Comparison of ENCODE assay signal across 20 mouse cellular contexts in the genomic region with DNA sequence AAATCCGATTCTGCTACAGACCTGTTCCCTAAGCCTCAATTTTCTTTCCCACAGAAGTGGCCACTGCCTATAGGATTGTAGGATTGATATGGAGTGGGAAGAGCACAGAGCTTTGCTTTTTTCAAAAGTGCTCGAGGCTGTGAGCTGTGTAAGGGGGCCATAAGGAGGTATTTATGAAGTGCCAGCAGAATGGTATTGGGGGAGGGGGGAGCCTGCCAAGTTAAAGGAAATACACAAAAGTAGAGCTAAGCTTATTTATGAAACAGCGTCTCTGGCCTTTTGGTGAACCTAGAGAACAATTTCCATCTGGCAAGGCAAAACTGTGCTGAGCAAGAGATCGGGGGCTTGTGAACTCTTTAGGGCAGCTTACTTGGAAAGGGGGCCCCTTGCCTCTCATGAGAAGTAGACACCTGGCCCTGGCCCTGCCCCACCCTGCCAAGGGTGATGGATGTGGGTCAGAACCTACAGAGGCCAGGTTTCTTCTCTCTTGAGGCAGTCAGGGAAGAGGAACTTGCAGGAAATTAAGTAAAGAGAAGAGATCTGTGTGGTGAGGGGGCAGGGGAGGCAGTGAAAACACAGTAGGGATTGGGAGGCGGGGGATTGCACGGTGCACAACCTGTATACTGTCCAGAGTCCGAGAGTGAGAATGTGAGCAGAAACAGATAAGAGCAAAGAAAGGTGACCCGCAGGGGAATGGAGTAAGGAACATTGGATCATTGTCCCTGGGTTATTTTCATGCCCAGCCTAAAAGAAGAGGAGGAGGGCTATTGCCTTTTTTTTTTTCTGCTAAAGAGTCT. TPM values are rescaled to one million over a fixed set of nuclear protein-coding genes. Genes with fewer than 3 reads are reported as not detected.
DNase-seq lines count a peak whose midpoint lies in the region; ATAC-seq and TF ChIP-seq lines count a peak whose summit lies in the region.
"Had no signal": no experiment of that assay in that cellular context is flagged by ENCODE, and none has a peak within 500 bp of the region (broad histone marks: within the 10 kb centered on the region; RNA-seq: fewer than 3 reads in every experiment).

No protein-coding gene starts in this region.

- H3K27me3 ChIP-seq in intestine, embryonic 14.5 days (replicated peaks; ENCODE audit: control insufficient read depth, insufficient read depth, low read length): peaks cover 15% of the 10 kb centered on the region
- H3K27me3 ChIP-seq in intestine, postnatal 0 days (replicated peaks; ENCODE audit: control insufficient read depth, insufficient read depth, low read length): no peaks in the 10 kb centered on the region
- H3K27me3 ChIP-seq in lung, embryonic 16.5 days (ENCODE audit: control insufficient read depth, insufficient read depth, low read depth, low read length): no peaks in the 10 kb centered on the region
- 0 out of 2 replicates have a peak, but pooled peaks cover 2% of the 10 kb centered on the region for H3K27me3 ChIP-seq in embryonic facial prominence, embryonic 11.5 days (ENCODE audit: control insufficient read depth, insufficient read depth, low read length)
- H3K27me3 ChIP-seq in limb, embryonic 13.5 days: peaks cover 46% of the 10 kb centered on the region
- H3K27me3 ChIP-seq: liver, embryonic 12.5 days; midbrain, embryonic 15.5 days had no signal

- DNase-seq in intestine, embryonic 14.5 days (ENCODE audit: low spot score): peak; percentile 57
- DNase-seq in lung, postnatal 10 days: no peak
- DNase-seq in embryonic facial prominence, embryonic 11.5 days (ENCODE audit: low spot score): peak; percentile 46
- no peak for DNase-seq in adrenal gland, postnatal 25 days
- DNase-seq in gastrocnemius, postnatal 4 days (ENCODE audit: low spot score in 2 of 2): no peak
- DNase-seq: B cell, adult 2 months; cerebellum, postnatal 36 days; gastrocnemius, postnatal 10 days; lung, postnatal 4 days had no signal

- no peaks in the 10 kb centered on the region for H3K9me3 ChIP-seq in intestine, embryonic 14.5 days (ENCODE audit: control insufficient read depth, low read length)
- H3K9me3 ChIP-seq in intestine, postnatal 0 days (ENCODE audit: control insufficient read depth): no peaks in the 10 kb centered on the region
- H3K9me3 ChIP-seq in lung, embryonic 16.5 days (ENCODE audit: control insufficient read depth, low read length): no peaks in the 10 kb centered on the region
- H3K9me3 ChIP-seq in embryonic facial prominence, embryonic 11.5 days (replicated peaks; ENCODE audit: control insufficient read depth, low read length): no peaks in the 10 kb centered on the region
- H3K9me3 ChIP-seq in limb, embryonic 13.5 days: no peaks in the 10 kb centered on the region
- H3K9me3 ChIP-seq: liver, embryonic 12.5 days; midbrain, embryonic 15.5 days had no signal

- no peaks in the 10 kb centered on the region for H3K36me3 ChIP-seq in intestine, embryonic 14.5 days (ENCODE audit: control insufficient read depth, insufficient read depth, low read length)
- H3K36me3 ChIP-seq in intestine, postnatal 0 days (ENCODE audit: control insufficient read depth, insufficient read depth): no peaks in the 10 kb centered on the region
- H3K36me3 ChIP-seq in lung, embryonic 16.5 days (ENCODE audit: control insufficient read depth, insufficient read depth, low read length): no peaks in the 10 kb centered on the region
- H3K36me3 ChIP-seq in embryonic facial prominence, embryonic 11.5 days (replicated peaks; ENCODE audit: control insufficient read depth, insufficient read depth, low read depth, low read length): no peaks in the 10 kb centered on the region
- no peaks in the 10 kb centered on the region for H3K36me3 ChIP-seq in limb, embryonic 13.5 days
- H3K36me3 ChIP-seq: liver, embryonic 12.5 days; midbrain, embryonic 15.5 days had no signal

- H3K9ac ChIP-seq in intestine, embryonic 14.5 days (ENCODE audit: low read length): no peak overlapping the region
- H3K9ac ChIP-seq in intestine, postnatal 0 days (ENCODE audit: low read depth, low read length): no peak overlapping the region
- H3K9ac ChIP-seq in lung, embryonic 16.5 days (ENCODE audit: low read length): no peak overlapping the region
- H3K9ac ChIP-seq in embryonic facial prominence, embryonic 11.5 days (replicated peaks; ENCODE audit: low read length): no peak overlapping the region
- no peak overlapping the region for H3K9ac ChIP-seq in limb, embryonic 13.5 days
- H3K9ac ChIP-seq: liver, embryonic 12.5 days; midbrain, embryonic 15.5 days had no signal

- H3K27ac ChIP-seq in intestine, embryonic 14.5 days (ENCODE audit: low read depth): peak overlapping the region; percentile 57; the same call in 1 of the 2 replicates
- no peak overlapping the region for H3K27ac ChIP-seq in intestine, postnatal 0 days (ENCODE audit: low read depth, low read length)
- no peak overlapping the region; the same call in 1 of the 2 replicates for H3K27ac ChIP-seq in lung, embryonic 16.5 days (ENCODE audit: low read length)
- no peak overlapping the region for H3K27ac ChIP-seq in embryonic facial prominence, embryonic 11.5 days (replicated peaks; ENCODE audit: low read depth, low read length)
- peak overlapping the region; percentile 52; the same call in 1 of the 2 replicates for H3K27ac ChIP-seq in limb, embryonic 13.5 days
- H3K27ac ChIP-seq: hindbrain, postnatal 0 days; liver, embryonic 12.5 days; midbrain, embryonic 15.5 days had no signal

- no peak overlapping the region for H3K4me2 ChIP-seq in intestine, embryonic 14.5 days (ENCODE audit: low read length)
- H3K4me2 ChIP-seq in intestine, postnatal 0 days (replicated peaks; ENCODE audit: low read depth): no peak overlapping the region
- H3K4me2 ChIP-seq in lung, embryonic 16.5 days (ENCODE audit: low read depth, low read length): no peak overlapping the region
- H3K4me2 ChIP-seq in embryonic facial prominence, embryonic 11.5 days (ENCODE audit: low read depth, low read length): no peak overlapping the region
- H3K4me2 ChIP-seq in limb, embryonic 13.5 days (replicated peaks): no peak overlapping the region
- H3K4me2 ChIP-seq: liver, embryonic 12.5 days; midbrain, embryonic 15.5 days had no signal

- H3K4me1 ChIP-seq in intestine, embryonic 14.5 days (replicated peaks; ENCODE audit: control insufficient read depth, insufficient read depth, low read length): peaks cover 13% of the 10 kb centered on the region; the same call in 1 of the 2 replicates
- H3K4me1 ChIP-seq in intestine, postnatal 0 days (replicated peaks; ENCODE audit: control insufficient read depth, insufficient read depth, low read length): no peaks in the 10 kb centered on the region
- H3K4me1 ChIP-seq in lung, embryonic 16.5 days (replicated peaks; ENCODE audit: control insufficient read depth, insufficient read depth, low read length): peaks cover 5% of the 10 kb centered on the region
- no peaks in the 10 kb centered on the region for H3K4me1 ChIP-seq in embryonic facial prominence, embryonic 11.5 days (ENCODE audit: control insufficient read depth, insufficient read depth, low read length)
- peaks cover 17% of the 10 kb centered on the region for H3K4me1 ChIP-seq in limb, embryonic 13.5 days
- H3K4me1 ChIP-seq: liver, embryonic 12.5 days; midbrain, embryonic 15.5 days had no signal

- TF ChIP-seq CTCF in intestine, postnatal 0 days (IDR thresholded peaks at IDR 0.05; ENCODE audit: low read depth): no peak

- WGBS in intestine, embryonic 14.5 days: 43% methylated on average over 8 of the region's 8 CpGs
- 52% methylated on average over 8 of the region's 8 CpGs for WGBS in intestine, postnatal 0 days
- 36% methylated on average over 8 of the region's 8 CpGs for WGBS in lung, embryonic 16.5 days
- WGBS in embryonic facial prominence, embryonic 11.5 days: 44% methylated on average over 8 of the region's 8 CpGs
- WGBS in limb, embryonic 13.5 days: 30% methylated on average over 8 of the region's 8 CpGs

- H3K4me3 ChIP-seq in intestine, embryonic 14.5 days (ENCODE audit: low read depth, low read length): no peak overlapping the region
- H3K4me3 ChIP-seq in intestine, postnatal 0 days (ENCODE audit: low read depth, low read length): no peak overlapping the region
- no peak overlapping the region for H3K4me3 ChIP-seq in lung, embryonic 16.5 days (ENCODE audit: low read length)
- H3K4me3 ChIP-seq in embryonic facial prominence, embryonic 11.5 days (ENCODE audit: low read depth, low read length): no peak overlapping the region
- no peak overlapping the region for H3K4me3 ChIP-seq in limb, embryonic 13.5 days
- H3K4me3 ChIP-seq: erythroblast, embryonic 14.5 days; liver, embryonic 12.5 days; midbrain, embryonic 15.5 days had no signal

- ATAC-seq in intestine, embryonic 14.5 days (replicated peaks; ENCODE audit: low FRiP score, low TSS enrichment, low read depth): no peak
- ATAC-seq in intestine, postnatal 0 days: no peak
- peak; percentile 69 for ATAC-seq in lung, embryonic 16.5 days (ENCODE audit: low read depth)
- no peak for ATAC-seq in embryonic facial prominence, embryonic 11.5 days (replicated peaks; ENCODE audit: insufficient number of reproducible peaks, low FRiP score, low TSS enrichment, low read depth)
- peak; percentile 57 for ATAC-seq in limb, embryonic 13.5 days (ENCODE audit: low FRiP score, low read depth)
- ATAC-seq: forebrain, embryonic 16.5 days; hindbrain, postnatal 0 days; liver, embryonic 12.5 days; midbrain, embryonic 15.5 days had no signal

RNA-seq across cellular contexts. Expression of gene H2al1a, which starts 43.3 kb away (rescaled TPM):
- polyA plus RNA-seq in intestine, embryonic 14.5 days (2014; fragmentation: Nextera tagmentation; extraction: Ambion mirVana): not detected in 2 replicates
- polyA plus RNA-seq in intestine, postnatal 0 days (2015; fragmentation: Nextera tagmentation; extraction: Ambion mirVana): not detected in 2 replicates
- polyA plus RNA-seq in lung, embryonic 16.5 days (2015; fragmentation: Nextera tagmentation; extraction: Ambion mirVana): not detected in 2 replicates
- polyA plus RNA-seq in embryonic facial prominence, embryonic 11.5 days (2014; fragmentation: Nextera tagmentation; extraction: Ambion mirVana): not detected in 2 replicates
- polyA plus RNA-seq in limb, embryonic 13.5 days (2015; fragmentation: Nextera tagmentation; extraction: Ambion mirVana): not detected in 2 replicates
- not detected in 2 replicates for total RNA-seq in adrenal gland, postnatal 25 days (2021)
- total RNA-seq in gastrocnemius, postnatal 4 days (2021): not detected
- total RNA-seq: ES-E14; gastrocnemius, postnatal 10 days; heart, postnatal 25 days; hindbrain, postnatal 0 days had no signal
- polyA plus RNA-seq: erythroblast, embryonic 14.5 days; forebrain, embryonic 16.5 days; hindbrain, postnatal 0 days; liver, embryonic 12.5 days; midbrain, embryonic 15.5 days; neural tube, embryonic 11.5 days had no signal

RNA-seq across cellular contexts. Expression of gene H2al1b, which starts 46.5 kb away (rescaled TPM):
- not detected in 2 replicates for polyA plus RNA-seq in intestine, embryonic 14.5 days (2014; fragmentation: Nextera tagmentation; extraction: Ambion mirVana)
- polyA plus RNA-seq in intestine, postnatal 0 days (2015; fragmentation: Nextera tagmentation; extraction: Ambion mirVana): not detected in 2 replicates
- polyA plus RNA-seq in lung, embryonic 16.5 days (2015; fragmentation: Nextera tagmentation; extraction: Ambion mirVana): not detected in 2 replicates
- polyA plus RNA-seq in embryonic facial prominence, embryonic 11.5 days (2014; fragmentation: Nextera tagmentation; extraction: Ambion mirVana): not detected in 2 replicates
- not detected in 2 replicates for polyA plus RNA-seq in limb, embryonic 13.5 days (2015; fragmentation: Nextera tagmentation; extraction: Ambion mirVana)
- total RNA-seq in adrenal gland, postnatal 25 days (2021): not detected in 2 replicates
- total RNA-seq in gastrocnemius, postnatal 4 days (2021): not detected
- total RNA-seq: ES-E14; gastrocnemius, postnatal 10 days; heart, postnatal 25 days; hindbrain, postnatal 0 days had no signal
- polyA plus RNA-seq: erythroblast, embryonic 14.5 days; forebrain, embryonic 16.5 days; hindbrain, postnatal 0 days; liver, embryonic 12.5 days; midbrain, embryonic 15.5 days; neural tube, embryonic 11.5 days had no signal

RNA-seq across cellular contexts. Expression of gene H2al1c, which starts 49.7 kb away (rescaled TPM):
- polyA plus RNA-seq in intestine, embryonic 14.5 days (2014; fragmentation: Nextera tagmentation; extraction: Ambion mirVana): not detected in 2 replicates
- not detected in 2 replicates for polyA plus RNA-seq in intestine, postnatal 0 days (2015; fragmentation: Nextera tagmentation; extraction: Ambion mirVana)
- polyA plus RNA-seq in lung, embryonic 16.5 days (2015; fragmentation: Nextera tagmentation; extraction: Ambion mirVana): not detected in 2 replicates
- not detected in 2 replicates for polyA plus RNA-seq in embryonic facial prominence, embryonic 11.5 days (2014; fragmentation: Nextera tagmentation; extraction: Ambion mirVana)
- polyA plus RNA-seq in limb, embryonic 13.5 days (2015; fragmentation: Nextera tagmentation; extraction: Ambion mirVana): not detected in 2 replicates
- not detected in 2 replicates for total RNA-seq in adrenal gland, postnatal 25 days (2021)
- total RNA-seq in gastrocnemius, postnatal 4 days (2021): not detected
- total RNA-seq: ES-E14; gastrocnemius, postnatal 10 days; heart, postnatal 25 days; hindbrain, postnatal 0 days had no signal
- polyA plus RNA-seq: erythroblast, embryonic 14.5 days; forebrain, embryonic 16.5 days; hindbrain, postnatal 0 days; liver, embryonic 12.5 days; midbrain, embryonic 15.5 days; neural tube, embryonic 11.5 days had no signal

RNA-seq across cellular contexts. Expression of gene H2al1d, which starts 52.9 kb away (rescaled TPM):
- not detected in 2 replicates for polyA plus RNA-seq in intestine, embryonic 14.5 days (2014; fragmentation: Nextera tagmentation; extraction: Ambion mirVana)
- polyA plus RNA-seq in intestine, postnatal 0 days (2015; fragmentation: Nextera tagmentation; extraction: Ambion mirVana): not detected in 2 replicates
- polyA plus RNA-seq in lung, embryonic 16.5 days (2015; fragmentation: Nextera tagmentation; extraction: Ambion mirVana): not detected in 2 replicates
- polyA plus RNA-seq in embryonic facial prominence, embryonic 11.5 days (2014; fragmentation: Nextera tagmentation; extraction: Ambion mirVana): not detected in 2 replicates
- polyA plus RNA-seq in limb, embryonic 13.5 days (2015; fragmentation: Nextera tagmentation; extraction: Ambion mirVana): not detected in 2 replicates
- total RNA-seq in adrenal gland, postnatal 25 days (2021): not detected in 2 replicates
- not detected for total RNA-seq in gastrocnemius, postnatal 4 days (2021)
- total RNA-seq: ES-E14; gastrocnemius, postnatal 10 days; heart, postnatal 25 days; hindbrain, postnatal 0 days had no signal
- polyA plus RNA-seq: erythroblast, embryonic 14.5 days; forebrain, embryonic 16.5 days; hindbrain, postnatal 0 days; liver, embryonic 12.5 days; midbrain, embryonic 15.5 days; neural tube, embryonic 11.5 days had no signal

RNA-seq across cellular contexts. Expression of gene H2al1e, which starts 56.0 kb away (rescaled TPM):
- polyA plus RNA-seq in intestine, embryonic 14.5 days (2014; fragmentation: Nextera tagmentation; extraction: Ambion mirVana): not detected in 2 replicates
- polyA plus RNA-seq in intestine, postnatal 0 days (2015; fragmentation: Nextera tagmentation; extraction: Ambion mirVana): not detected in 2 replicates
- not detected in 2 replicates for polyA plus RNA-seq in lung, embryonic 16.5 days (2015; fragmentation: Nextera tagmentation; extraction: Ambion mirVana)
- not detected in 2 replicates for polyA plus RNA-seq in embryonic facial prominence, embryonic 11.5 days (2014; fragmentation: Nextera tagmentation; extraction: Ambion mirVana)
- not detected in 2 replicates for polyA plus RNA-seq in limb, embryonic 13.5 days (2015; fragmentation: Nextera tagmentation; extraction: Ambion mirVana)
- total RNA-seq in adrenal gland, postnatal 25 days (2021): not detected in 2 replicates
- not detected for total RNA-seq in gastrocnemius, postnatal 4 days (2021)
- total RNA-seq: ES-E14; gastrocnemius, postnatal 10 days; heart, postnatal 25 days; hindbrain, postnatal 0 days had no signal
- polyA plus RNA-seq: erythroblast, embryonic 14.5 days; forebrain, embryonic 16.5 days; hindbrain, postnatal 0 days; liver, embryonic 12.5 days; midbrain, embryonic 15.5 days; neural tube, embryonic 11.5 days had no signal

Comparison
In these comparisons a context has a peak if more than half of its experiments do, and no peak if none do; other contexts are left out.
1. H3K27ac ChIP-seq: peak in intestine, embryonic 14.5 days (single experiment) and limb, embryonic 13.5 days (single experiment); none in intestine, postnatal 0 days (single experiment), lung, embryonic 16.5 days (single experiment) and embryonic facial prominence, embryonic 11.5 days (single experiment).
2. ATAC-seq: peak in lung, embryonic 16.5 days (single experiment) and limb, embryonic 13.5 days (single experiment); none in intestine, embryonic 14.5 days (single experiment), intestine, postnatal 0 days (single experiment) and embryonic facial prominence, embryonic 11.5 days (single experiment).
3. DNase-seq: peak in intestine, embryonic 14.5 days (single experiment) and embryonic facial prominence, embryonic 11.5 days (single experiment); none in lung, postnatal 10 days (single experiment), adrenal gland, postnatal 25 days (single experiment) and gastrocnemius, postnatal 4 days (0 of 2).